Mouse (Mus musculus): ENCODE measurements around the gene Rp9. TPM values are rescaled to one million over a fixed set of nuclear protein-coding genes. Genes with fewer than 3 reads are reported as not detected.
A peak's percentile ranks its signal among the peaks of the same experiment; 100 is the strongest.

Gene Rp9
- polyA plus RNA-seq, 1 experiment from 2014 or later, result 42.2 TPM

DNA sequence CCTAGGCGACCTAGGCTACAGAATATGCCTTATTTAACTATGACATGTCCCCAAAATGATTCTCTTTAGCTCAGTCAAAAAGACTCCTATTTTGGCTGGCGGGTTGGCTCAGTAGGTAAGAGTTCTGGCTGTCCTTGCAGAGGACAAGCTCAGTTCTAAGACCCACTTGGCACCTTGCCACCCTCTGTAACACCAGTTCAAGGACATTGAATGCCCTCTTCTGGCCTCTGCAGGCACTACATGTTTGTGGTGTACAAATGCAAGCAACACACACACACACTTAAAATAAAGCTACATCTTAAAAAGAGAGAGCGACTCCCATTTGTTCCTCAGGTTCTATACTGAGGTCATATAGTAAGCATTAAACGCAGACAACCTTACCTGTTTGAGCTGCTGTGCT is 96.8 kb downstream of the Rp9 start:
- TF ChIP-seq CTCF (IDR thresholded peaks at IDR 0.05; ENCODE audit: low read depth) (peak; percentile 36; the same call in 1 of the 2 replicates), EP300 (IDR thresholded peaks at IDR 0.05; ENCODE audit: low read depth) (no peak)
- Histone ChIP-seq H3K27me3 (ENCODE audit: insufficient read depth, low read length) (no peaks in the 10 kb centered on the region), H3K4me2 (ENCODE audit: low read depth, low read length) (no peak overlapping the region), H3K4me1 (ENCODE audit: insufficient read depth) (no peaks in the 10 kb centered on the region), H3K27ac (ENCODE audit: low read depth) (no peak overlapping the region), H3K9me3 (ENCODE audit: low read length) (no peaks in the 10 kb centered on the region), H3K9ac (replicated peaks) (no peak overlapping the region), H3K4me3 (ENCODE audit: low read depth, low read length) (no peak overlapping the region), H3K36me3 (replicated peaks; ENCODE audit: insufficient read depth, low read length) (peaks cover 78% of the 10 kb centered on the region)
- no peak for ATAC-seq
- WGBS (ENCODE audit: insufficient replicate concordance), result 92% methylated on average over 4 of the region's 4 CpGs
- DNase-seq, result peak; percentile 35

DNA sequence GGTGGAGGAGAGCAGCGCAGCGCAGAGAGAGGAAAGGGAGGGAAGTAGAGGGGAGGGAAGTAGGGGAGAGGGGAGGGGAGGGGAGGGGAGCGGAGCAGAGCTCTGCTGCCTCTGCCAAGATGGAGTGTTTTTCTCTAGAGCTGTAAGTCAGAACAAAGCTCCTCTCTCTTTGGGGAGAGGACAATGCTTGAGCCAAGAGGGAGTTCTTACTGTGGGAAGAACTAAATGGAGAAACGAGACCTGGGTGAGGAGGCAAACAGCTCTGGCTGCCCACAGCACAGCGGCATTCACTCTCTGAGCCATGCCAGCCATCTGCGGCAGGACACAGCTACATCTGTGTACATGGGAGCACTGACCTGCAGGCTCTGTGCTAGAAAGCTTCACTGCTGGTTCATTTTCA is 101.5 kb downstream of the Rp9 start:
- no peaks in the 10 kb centered on the region for H3K27me3 ChIP-seq (ENCODE audit: insufficient read depth, low read length)
- no peaks in the 10 kb centered on the region for H3K4me1 ChIP-seq (ENCODE audit: insufficient read depth)
- no peak for ATAC-seq
- peak overlapping the region; percentile 60; the same call in 1 of the 2 replicates for H3K27ac ChIP-seq (ENCODE audit: low read depth)
- H3K4me3 ChIP-seq (ENCODE audit: low read depth, low read length), result no peak overlapping the region
- H3K9ac ChIP-seq (replicated peaks), result no peak overlapping the region
- H3K9me3 ChIP-seq (ENCODE audit: low read length), result no peaks in the 10 kb centered on the region
- WGBS (ENCODE audit: insufficient replicate concordance), result 69% methylated on average over 6 of the region's 6 CpGs
- H3K4me2 ChIP-seq (ENCODE audit: low read depth, low read length), result 0 out of 2 replicates have a peak overlapping the region, but pooled peaks have one; percentile 29
- H3K36me3 ChIP-seq (replicated peaks; ENCODE audit: insufficient read depth, low read length), result peaks cover 79% of the 10 kb centered on the region
- no peak for DNase-seq
- TF ChIP-seq EP300 (IDR thresholded peaks at IDR 0.05; ENCODE audit: low read depth) (no peak), CTCF (IDR thresholded peaks at IDR 0.05; ENCODE audit: low read depth) (no peak)

DNA sequence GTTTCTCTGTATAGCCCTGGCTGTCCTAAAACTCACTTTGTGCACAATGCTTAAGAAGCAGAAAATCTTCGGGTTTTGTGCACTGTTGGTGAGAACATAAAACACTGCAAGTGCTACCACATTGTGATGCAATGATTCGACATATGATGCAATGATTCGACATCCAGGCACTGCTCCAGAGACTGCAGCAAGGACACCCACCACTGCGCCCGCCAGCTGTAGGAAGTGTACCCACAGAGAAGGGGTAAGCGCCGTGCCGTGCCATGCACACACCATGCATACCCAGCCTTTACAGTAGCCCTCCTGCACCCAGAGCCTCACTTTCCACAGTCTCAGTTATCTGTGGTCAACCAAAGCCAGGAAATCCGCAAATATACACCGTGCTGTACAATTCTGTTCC is 102.9 kb downstream of the Rp9 start:
- peak; percentile 29 for DNase-seq
- no peaks in the 10 kb centered on the region for H3K9me3 ChIP-seq (ENCODE audit: low read length)
- H3K9ac ChIP-seq (replicated peaks), result no peak overlapping the region
- TF ChIP-seq EP300 (IDR thresholded peaks at IDR 0.05; ENCODE audit: low read depth), result no peak
- TF ChIP-seq CTCF (IDR thresholded peaks at IDR 0.05; ENCODE audit: low read depth), result no peak
- ATAC-seq, result no peak
- H3K4me3 ChIP-seq (ENCODE audit: low read depth, low read length), result no peak overlapping the region
- H3K4me1 ChIP-seq (ENCODE audit: insufficient read depth), result no peaks in the 10 kb centered on the region
- H3K4me2 ChIP-seq (ENCODE audit: low read depth, low read length), result no peak overlapping the region
- no peaks in the 10 kb centered on the region for H3K27me3 ChIP-seq (ENCODE audit: insufficient read depth, low read length)
- peak overlapping the region; percentile 31; the same call in 1 of the 2 replicates for H3K27ac ChIP-seq (ENCODE audit: low read depth)
- 75% methylated on average over 10 of the region's 10 CpGs for WGBS (ENCODE audit: insufficient replicate concordance)
- H3K36me3 ChIP-seq (replicated peaks; ENCODE audit: insufficient read depth, low read length), result peaks cover 80% of the 10 kb centered on the region

DNA sequence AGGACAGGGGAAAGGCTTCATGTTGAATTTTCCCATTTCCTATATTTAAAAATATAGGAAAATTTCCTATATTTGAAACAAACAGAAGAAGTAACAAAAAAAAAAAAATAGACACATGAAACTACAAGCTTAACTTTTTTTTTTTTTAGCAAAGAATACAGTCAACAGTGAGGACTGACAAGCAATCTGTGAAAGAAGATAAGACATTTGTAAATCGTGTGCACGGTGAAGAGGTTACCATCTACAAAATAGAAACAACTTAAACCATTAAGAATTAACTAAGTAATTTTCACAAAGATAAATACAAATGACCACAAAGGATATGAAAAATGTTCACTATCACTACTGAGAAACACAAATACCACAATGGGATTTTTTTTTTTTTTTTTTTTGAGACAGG is 103.3 kb downstream of the Rp9 start:
- H3K27ac ChIP-seq (ENCODE audit: low read depth), result no peak overlapping the region
- H3K4me2 ChIP-seq (ENCODE audit: low read depth, low read length), result no peak overlapping the region
- no peak for ATAC-seq
- H3K4me3 ChIP-seq (ENCODE audit: low read depth, low read length), result no peak overlapping the region
- H3K4me1 ChIP-seq (ENCODE audit: insufficient read depth), result no peaks in the 10 kb centered on the region
- no peaks in the 10 kb centered on the region for H3K9me3 ChIP-seq (ENCODE audit: low read length)
- no peak for DNase-seq
- peaks cover 80% of the 10 kb centered on the region for H3K36me3 ChIP-seq (replicated peaks; ENCODE audit: insufficient read depth, low read length)
- no peaks in the 10 kb centered on the region for H3K27me3 ChIP-seq (ENCODE audit: insufficient read depth, low read length)
- no peak overlapping the region for H3K9ac ChIP-seq (replicated peaks)
- 64% methylated on average over 2 of the region's 2 CpGs for WGBS (ENCODE audit: insufficient replicate concordance)
- no peak for TF ChIP-seq EP300 (IDR thresholded peaks at IDR 0.05; ENCODE audit: low read depth)
- no peak for TF ChIP-seq CTCF (IDR thresholded peaks at IDR 0.05; ENCODE audit: low read depth)

Other genes starting within 250 kb of the Rp9 start
- gene Zfp809, start 244.0 kb downstream of the Rp9 start, polyA plus RNA-seq (2015; fragmentation: Nextera tagmentation; extraction: Ambion mirVana), result 4.2 and 4.4 TPM in 2 replicates
- 0.69 and 0.99 TPM in 2 replicates for gene Zfp599, start 209.8 kb downstream of the Rp9 start, polyA plus RNA-seq (2015; fragmentation: Nextera tagmentation; extraction: Ambion mirVana)
- gene Zfp810, start 162.1 kb downstream of the Rp9 start, polyA plus RNA-seq (2015; fragmentation: Nextera tagmentation; extraction: Ambion mirVana), result 4.8 and 4.9 TPM in 2 replicates
- gene Anln, start 80.6 kb downstream of the Rp9 start, polyA plus RNA-seq (2015; fragmentation: Nextera tagmentation; extraction: Ambion mirVana), result 6.9 and 7.2 TPM in 2 replicates
- gene 9530077C05Rik, start 58.2 kb downstream of the Rp9 start, polyA plus RNA-seq (2015; fragmentation: Nextera tagmentation; extraction: Ambion mirVana), result 1.2 and 1.6 TPM in 2 replicates
- not detected in 2 replicates for gene Gm17545, start 15.5 kb downstream of the Rp9 start, polyA plus RNA-seq (2015; fragmentation: Nextera tagmentation; extraction: Ambion mirVana)
- 1.6 and 1.8 TPM in 2 replicates for gene Bbs9, start 6.0 kb upstream of the Rp9 start, polyA plus RNA-seq (2015; fragmentation: Nextera tagmentation; extraction: Ambion mirVana)